Mouse (Mus musculus): ENCODE measurements around the gene Qser1.
"Not testable (repeated sequence)": the region's sequence is repeated elsewhere in the genome, so short reads cannot be mapped to it uniquely, and the experiment has no call there.

The Qser1 gene

DNA sequence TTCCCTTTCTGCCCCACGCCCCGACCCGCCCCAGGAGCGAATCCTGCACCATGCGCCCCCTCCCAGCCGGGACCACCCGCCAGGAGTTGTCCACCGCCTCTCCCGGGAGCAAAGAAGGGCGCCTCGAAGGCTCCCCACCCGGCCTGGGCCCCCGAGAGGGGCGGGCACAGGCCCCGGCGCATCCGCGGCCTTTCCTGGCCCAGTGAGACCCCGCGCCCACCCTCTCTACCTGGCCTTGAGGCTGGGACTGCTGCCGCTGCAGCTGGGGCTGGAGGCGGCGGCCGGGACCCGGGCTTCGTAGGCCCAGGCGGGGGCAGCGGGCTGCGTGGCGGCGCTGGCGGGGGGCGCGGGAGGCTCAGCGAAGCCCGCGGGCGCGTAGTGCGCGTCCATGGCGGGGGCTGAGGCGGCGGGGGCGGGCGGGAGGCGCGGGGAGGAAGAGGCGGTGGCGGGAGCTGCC is at the start of gene Qser1:
TSS of gene Qser1 (minus strand) at position 390 of the 457 bp plus-strand sequence.
- no peak for DNase-seq

DNA sequence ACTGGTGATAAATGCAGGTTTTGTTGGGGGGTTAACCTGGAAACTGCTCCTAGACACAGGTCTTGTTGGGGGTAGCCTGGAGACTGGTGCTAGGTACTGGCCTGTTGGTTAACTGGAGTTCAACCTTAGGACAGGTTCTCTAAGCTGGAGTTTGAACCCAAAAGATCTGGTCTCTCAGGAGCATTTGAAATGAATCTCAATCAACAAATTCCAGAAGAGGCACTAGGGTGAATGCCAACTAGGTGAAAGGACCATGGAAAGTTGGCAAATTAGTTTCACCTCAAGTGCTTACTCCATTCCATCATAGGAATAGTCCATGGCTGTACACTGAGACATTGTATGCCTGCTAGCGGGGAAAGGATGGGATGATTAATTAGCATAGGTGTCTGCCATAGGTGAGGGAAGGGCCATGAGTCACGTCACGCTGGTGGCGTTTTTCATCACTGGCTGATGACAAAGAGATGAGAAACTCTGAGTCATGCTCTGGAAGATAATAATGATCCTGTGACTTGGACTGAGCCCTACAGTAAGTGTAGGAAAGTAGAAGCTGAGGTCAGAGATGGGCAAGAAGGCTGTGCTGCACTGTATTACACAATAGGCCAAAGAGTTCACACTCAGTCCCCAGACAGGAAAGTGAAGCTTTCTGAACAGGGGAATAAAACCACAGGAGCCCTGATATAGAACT is 47.8 kb upstream of the Qser1 start:
- DNase-seq = no peak

DNA sequence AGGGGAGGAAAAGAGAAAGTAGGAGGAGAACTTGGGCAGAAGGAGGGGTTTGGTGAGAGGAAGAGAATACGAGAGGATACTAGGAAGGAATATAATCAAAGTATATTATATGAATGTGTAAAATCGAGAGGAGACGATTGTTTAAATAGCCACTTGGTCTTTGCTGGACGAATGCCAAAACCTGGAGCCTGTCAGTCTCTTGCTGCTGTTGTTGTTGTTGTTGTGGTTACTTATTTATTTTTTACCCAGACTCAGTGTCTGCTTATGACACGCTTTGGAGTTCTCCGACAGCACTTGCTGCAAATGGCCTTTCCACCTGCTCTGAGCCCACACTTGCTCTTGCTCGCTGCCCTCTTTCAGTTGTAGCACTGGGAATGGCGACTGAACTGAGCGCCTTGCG is 43.9 kb upstream of the Qser1 start:
- no peak for DNase-seq

DNA sequence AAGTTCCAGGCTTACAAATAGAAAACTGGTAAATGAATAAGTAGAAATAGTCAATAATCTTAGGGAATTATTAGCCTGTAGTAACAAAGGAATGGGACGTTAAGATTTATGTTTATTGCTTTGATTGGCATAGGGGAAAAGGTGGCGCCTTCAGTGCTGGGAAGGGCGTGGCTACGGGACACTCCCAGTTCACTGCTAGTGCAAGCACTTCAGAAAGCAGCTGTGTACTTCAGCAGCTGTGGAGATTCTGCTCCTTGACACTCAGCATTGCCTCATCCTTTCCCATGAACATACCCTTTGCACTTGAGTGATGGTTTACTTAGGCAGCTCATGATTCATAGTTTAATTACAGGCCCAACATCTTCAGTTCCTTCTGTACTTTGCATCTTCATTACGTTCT is 42.5 kb upstream of the Qser1 start:
- no peak for DNase-seq

DNA sequence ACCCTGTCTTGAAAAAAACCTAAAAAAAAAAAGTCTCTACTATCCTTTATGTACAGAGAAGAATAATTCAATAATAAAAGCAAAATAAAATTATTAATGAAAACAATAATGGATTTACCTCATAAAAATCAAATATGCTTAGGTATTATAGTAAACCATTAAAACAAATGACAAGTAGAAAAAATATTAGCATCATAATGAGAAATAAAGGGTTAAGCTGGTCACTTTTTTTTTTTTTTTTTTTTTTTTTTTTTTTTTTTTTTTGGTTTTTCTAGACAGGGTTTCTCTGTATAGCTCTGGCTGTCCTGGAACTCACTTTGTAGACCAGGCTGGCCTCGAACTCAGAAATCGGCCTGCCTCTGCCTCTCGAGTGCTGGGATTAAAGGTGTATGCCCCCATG is 41.5 kb upstream of the Qser1 start:
- not testable (repeated sequence) for DNase-seq

DNA sequence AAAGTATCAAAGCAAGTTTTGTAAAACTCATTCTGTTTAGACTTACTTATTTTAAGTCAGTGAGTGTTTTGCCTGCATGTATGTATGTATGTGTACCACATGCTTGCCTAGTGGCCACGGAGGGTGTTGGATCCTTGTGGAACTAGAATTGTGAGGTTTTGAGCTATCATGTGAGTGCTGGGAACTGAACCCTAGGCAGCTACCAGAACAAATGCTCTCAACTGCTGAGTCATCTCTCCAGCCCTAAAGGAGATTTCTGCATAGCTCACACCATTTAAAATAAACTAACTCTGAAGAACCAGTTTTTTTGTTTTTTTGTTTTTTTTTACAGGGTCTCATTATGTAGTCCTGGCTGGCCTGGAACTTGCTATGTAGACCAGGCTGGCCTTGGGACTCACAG is 39.7 kb upstream of the Qser1 start:
- DNase-seq = no peak

DNA sequence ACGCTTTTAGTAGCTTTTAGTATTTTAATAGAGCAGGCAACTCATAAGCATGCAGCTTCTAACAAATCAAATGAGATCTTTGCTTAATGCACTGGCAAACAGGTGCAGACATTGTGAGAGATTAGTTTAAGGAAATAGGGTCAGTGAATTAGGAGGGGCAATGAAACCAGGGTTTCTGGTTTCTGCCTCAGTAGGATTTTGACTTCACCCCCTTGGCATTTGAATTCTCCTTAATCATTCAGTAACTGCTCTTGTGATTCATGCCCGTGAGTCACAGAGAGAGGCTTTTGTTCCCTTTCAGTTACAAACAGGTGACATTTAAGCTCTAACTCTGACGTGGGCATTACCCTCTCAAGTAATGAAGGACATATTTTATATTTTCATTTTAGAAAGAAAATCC is 39.2 kb upstream of the Qser1 start:
- no peak for DNase-seq

DNA sequence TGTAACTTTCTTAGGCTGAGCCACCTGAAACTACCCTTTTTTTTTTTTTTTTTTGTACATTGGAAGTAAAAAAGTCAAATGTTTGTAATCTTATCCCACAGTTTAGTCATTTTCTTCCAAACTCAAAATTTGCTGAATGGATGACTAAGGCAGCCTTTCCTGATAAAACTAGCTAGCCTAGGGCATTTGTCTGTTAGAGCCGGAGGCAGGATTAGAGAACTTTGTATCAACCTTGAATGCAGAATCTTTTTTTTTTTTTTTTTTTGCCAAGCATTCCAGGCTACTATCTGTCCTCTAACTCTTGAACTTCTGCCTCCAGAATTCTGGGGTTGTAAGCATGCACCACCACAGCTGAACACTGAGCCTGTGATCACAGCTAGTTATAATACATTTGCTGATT is 38.3 kb upstream of the Qser1 start:
- no peak for DNase-seq

DNA sequence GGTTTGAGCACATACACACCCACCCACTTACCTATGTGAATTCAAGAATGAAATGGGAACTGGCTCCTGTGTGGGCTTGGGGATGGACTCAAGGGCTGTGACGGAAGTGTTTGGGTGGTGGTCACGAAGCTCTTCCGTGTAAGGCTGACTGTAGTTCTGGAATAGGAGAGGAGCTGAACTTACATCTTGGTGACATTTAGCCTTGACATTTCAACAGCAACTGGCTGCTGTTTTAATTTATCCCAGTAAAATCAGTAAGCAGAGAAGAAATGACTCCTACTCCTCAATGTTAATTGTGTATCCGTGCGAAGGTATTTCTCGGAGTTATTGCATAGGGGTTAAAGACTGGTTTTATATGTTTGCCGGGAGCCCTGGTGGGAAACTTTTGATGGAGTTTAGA is 36.0 kb upstream of the Qser1 start:
- no peak for DNase-seq

DNA sequence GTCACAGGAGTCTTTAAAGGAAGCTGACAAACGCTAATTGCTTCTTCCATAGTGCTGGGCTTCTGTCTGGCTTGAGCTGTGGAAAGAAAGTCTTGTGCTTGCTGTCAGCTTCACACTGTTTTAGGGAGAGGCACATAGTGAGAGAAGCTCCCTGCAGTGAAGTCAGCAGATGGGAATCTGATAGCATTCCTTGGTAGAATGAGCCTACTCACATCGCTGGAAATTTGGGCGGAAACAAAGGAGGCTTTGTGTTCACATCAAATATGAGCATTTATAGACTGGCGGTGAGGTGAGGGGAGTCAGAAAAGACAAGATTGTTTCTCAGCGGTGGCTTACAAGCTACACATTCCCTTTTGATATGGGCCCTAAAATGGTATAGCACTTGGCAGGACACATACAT is 35.1 kb upstream of the Qser1 start:
- DNase-seq = no peak

DNA sequence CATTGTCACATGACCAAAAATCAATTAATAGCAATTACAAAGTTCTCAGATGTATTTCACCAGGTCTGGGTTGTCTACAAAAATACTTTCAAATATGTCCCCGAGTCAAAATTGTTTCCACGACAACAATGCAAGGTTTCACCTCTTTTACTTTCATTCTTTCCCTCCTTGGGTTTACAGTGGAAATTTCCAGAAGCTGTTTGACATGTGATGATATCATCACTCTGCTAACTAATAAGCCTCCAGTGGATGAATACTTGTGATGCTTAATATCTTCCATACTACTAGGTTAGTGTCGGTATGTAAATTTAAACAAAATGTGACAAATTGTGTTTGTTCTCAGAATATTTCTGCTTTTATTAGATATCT is 33.4 kb upstream of the Qser1 start:
- DNase-seq = no peak

DNA sequence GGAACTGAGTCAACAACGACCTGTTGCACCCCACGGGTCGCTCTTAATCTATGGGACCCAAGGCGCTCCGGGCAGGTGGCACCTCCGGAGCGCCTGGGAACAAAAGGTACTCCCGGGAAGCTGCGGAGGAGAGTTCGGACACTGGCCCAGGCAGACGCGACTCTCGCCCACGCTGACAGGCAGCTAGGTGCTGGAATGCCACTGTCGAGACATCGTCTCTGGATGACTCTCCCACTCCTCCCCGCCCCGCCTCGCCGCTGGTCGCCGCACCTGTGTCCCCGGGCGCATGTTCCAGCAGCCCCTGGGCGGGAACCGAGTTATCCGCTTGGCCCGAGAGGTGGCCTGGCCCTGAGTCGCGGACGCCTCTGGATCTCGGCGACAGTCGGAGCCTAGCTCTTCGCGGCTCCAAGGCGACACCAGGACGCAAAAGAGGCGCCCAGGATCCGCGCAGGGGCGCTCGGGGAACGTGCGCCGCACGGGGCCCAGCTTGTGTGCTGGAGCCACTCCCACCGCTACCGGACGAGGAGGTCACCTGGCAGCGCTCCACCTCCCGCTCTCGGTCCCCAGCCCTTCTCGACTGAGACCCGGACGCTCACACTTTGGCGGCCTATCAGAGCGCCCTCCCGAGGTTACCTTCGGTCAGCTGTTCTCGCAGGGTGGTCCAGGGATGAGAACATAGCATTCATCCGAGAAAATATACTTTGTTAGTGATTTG is 32.9 kb upstream of the Qser1 start, which contains the start of gene Prrg4:
TSS of gene Prrg4 (minus strand) at position 601 of the 715 bp plus-strand sequence.
- DNase-seq = peak; percentile 62 to 64

DNA sequence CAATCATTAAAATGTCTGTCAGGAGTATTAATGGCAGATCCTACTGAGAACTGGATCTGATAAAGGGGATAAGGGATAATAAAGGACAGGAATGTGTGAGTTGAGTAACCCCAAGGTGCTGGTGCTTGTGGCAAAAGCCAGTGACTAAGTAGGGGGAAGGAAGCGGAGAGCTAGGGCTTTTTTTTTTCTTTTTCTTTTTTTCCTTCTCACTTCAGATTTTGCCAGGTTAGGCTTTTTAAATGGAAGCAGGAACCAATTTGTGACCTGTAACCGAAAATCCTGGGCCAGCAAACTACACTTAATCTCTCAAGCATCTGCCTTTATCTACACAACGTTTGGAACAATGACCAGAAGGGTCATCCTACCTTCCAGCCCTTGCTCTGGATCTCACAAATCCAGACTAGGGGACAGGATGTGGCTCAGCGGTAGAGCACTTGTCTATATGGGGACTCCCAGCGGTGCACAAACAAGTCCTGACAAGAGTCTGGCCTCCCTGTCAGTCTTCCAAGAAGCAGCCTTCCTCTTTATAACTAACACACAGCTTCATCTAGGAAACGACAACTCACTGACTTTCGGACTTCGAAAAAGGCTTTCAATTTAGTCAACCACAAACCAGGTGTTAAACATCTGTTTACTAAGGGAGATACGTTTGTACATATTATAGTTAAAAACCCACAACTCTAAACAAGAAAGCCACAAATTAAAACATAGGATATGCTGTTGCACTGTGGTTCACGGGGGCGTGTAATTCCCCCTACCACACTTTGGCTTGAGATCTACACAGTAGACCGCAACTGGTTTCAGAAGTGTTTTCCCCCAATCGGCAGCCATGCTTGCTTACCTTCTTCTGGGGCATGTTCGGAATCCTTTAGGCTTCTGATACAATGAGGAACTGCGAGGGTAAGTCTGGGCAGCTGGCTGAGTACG is 31.9 kb upstream of the Qser1 start:
- DNase-seq = peak; percentile 51 to 55

DNA sequence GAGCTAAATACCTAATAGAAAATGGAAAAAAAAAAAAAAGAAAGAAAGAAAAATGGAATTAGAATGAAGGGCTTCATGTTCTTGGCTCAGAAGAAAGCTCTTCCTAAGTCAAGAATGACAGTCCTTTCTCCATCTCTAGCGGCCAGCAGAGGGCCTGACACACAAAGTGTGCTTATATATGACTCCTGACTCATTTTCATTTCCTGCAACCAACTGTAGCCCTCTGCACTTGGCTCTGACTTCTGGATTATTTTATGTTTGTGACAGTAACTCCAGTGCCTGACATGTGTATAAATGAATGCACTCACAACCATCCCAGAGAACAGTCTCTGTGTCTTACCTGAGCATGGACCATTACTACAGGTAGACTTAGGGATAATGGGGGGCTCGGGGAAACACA is 31.1 kb upstream of the Qser1 start:
- peak; percentile 50 to 54 for DNase-seq

DNA sequence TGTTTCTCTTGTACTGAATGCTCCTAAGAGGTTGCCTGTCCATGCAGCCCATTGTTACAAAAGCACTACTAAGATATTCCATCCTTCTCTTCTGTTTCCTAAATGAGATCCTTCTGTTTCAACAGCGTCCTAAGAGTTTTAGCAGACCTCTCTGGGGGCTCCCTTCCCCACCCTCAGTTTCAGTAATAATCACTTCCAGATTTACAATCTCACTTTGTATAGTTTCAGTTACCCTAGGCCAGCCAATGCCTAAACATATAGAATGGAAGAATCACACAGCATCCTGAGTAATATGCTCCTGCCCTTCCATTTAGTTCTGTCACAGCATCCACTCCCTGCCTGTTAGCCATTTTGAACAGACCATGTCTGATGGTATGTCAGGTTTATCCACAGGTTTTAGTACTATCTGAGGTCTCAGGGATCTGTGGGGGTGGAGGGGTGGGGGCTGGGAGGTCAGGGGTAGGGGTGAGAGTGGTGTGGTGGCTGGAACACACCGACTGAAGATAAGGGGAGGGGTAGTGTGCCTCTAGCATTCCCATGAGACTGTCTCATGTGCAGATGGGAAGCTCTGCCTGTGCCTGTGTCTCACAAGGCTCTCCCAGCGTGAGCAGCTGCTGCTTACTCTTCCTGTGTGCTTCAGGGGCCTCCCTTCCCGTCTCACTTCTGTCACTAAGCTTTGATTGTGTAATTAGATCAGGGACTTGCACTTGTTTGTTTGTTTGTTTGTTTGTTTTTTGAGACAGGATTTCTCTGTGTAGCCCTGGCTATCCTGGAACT is 30.3 kb upstream of the Qser1 start:
- DNase-seq = no peak

DNA sequence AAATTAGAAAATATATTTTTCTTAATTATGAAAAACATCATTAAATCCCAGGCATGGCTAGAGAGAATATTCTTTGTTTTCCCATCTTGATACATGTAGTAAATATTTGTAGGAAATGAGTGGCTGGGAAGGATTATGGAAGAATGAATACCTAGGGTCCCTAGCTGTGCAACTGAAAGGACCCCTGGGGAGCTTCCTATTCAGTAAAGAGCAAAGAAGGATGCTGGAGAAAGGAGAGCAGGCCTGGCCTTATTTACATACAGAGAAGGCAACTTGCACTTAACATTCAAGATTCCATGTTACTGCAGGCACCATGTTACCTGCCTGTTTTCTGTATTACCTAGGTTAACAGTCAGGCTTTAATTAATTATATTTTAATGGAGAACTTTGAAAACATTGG is 26.0 kb upstream of the Qser1 start:
- DNase-seq = no peak

DNA sequence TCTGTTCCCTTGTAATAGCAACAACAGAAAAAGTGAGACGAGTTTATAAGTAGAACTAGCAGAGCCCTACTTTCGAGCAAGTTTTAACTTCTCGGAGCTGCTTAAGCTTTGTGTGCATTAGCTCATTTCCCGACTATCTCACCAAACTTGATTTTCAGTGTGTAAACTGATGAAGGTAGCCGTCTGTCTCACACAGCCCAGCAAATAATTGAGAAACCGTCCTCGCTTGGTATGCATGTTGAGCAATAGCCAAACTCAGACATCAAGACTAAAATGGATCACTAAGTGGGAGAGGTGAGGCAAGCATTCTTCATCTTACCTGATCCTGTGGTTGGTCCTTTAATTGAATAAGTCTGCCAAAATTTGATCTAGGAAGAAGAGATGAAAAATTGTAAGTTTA is 25.2 kb upstream of the Qser1 start:
- no peak for DNase-seq

DNA sequence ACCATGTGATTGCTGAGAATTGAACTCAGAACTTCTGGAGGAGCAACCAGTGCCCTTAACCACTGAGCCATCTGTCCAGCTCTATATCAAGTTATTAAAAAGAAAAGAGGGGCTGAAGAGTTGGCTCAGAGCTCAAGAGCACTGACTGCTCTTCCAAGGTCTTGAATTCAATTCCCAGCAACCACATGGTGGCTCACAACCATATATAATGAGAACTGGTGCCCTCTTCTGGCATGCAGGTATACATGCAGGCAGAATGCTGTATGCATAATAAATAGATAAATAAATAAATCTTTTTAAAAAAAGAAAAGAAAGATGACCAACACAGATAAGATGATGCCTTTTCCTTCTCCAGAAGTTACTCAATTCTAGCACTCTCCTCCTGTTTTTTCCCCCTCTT is 24.4 kb upstream of the Qser1 start:
- DNase-seq = no peak

DNA sequence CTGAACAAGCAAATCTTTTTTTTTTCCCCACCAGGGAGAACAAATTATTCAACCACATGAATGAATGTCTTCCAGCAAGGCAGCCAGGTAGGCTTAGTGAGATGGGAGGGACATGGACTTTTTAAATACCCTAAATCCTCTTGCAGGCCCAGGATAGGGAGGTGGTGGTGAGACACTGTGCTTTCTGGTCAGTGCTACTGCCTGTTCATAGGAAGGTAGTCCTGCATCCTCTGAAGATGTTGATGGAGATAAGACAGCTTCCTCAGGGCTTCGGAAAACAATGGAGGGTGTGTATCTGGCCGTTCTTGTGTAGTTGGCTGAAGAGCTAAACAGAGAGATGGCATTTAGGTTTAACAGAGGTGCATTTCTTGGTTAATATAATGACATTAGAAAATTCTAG is 15.9 kb upstream of the Qser1 start:
- no peak for DNase-seq

DNA sequence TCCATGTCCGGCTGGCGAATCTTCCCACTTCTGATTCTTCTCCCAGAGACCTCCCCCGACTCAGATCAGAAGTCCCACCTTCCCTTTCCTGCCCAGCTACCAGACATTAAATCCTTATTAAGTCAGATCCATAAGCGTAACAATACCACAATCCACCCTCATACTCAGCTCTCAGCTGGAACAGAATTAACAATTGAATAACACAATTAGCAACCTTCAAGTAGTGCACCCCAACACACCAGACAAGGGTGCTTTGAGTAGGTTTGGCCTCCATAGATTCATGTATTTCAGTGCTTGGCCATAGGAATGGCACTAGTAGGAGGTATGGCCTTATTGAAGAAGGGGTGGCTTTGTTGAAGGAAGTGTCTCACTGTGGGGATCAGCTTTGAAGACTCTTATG is 9.6 kb upstream of the Qser1 start:
- no peak for DNase-seq

DNA sequence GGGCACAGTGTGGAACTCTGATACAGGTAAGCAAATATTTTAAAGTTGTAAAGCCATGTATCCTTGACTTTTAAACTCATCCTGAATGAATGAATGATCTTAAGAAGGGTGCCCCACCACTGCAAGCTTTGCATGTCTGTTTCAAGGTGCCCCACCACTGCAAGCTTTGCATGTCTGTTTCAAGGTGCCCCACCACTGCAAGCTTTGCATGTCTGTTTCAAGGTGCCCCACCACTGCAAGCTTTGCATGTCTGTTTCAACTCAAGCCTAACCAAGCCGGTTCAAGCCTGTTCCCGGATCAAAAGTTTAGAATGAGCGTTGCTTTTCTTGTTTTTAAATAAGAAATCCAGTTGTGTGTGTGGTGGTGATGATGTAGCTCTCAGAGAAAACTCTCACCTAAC is 2.2 kb upstream of the Qser1 start:
- peak; percentile 3 to 8 for DNase-seq

DNA sequence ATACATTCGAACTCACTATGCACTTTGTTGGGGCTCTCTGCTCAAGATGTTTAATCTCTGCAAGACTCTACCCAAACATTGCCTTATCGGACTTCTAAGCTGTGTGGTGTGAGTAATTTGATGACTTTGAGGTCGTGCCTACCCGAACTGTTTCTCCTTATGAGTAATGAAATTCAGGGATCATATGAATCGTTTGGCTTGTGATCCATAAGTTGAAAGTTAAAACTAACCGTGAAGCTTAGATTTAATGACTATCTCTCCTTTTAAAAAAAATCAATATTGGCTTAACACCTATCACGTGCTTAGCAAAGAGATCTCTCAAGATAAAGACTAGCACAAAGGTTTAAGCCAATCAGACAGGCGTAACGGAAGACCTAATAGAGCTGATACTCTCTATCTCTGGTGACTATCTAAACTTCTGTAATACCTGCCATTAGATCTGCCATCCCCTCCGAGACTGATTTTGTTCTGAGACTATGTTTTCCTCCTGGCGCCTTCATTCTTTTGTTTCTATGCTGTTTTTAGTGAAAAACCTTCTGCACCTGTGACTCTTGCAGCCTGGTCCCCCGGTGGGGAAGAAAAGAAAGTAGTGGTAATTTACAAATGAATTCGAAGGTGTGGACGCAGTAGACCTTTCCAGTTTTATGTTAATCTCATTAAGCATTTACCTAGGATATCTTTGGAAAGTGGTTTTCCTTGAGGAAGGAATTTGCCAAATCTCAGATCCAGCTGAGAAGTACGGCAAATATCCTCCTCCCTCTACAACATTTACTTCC is 1.2 kb upstream of the Qser1 start:
- peak; percentile 3 to 14 for DNase-seq

Data from B cell, adult 2 months (primary cell).